Mouse (Mus musculus) MEL (cell line): ENCODE results near the gene Rundc1. TPM values are rescaled to one million over a fixed set of nuclear protein-coding genes. Genes with fewer than 3 reads are reported as not detected.
A peak's percentile ranks its signal among the peaks of the same experiment; 100 is the strongest.

ENCODE experiments used
- DNase-seq: peaks from one replicate; pipeline ENCODE4 v3.0.0; 2011; ENCODE audit warnings: low read depth, low spot score
- H3K27ac ChIP-seq: 2 replicates; pipeline ENCODE4 v1.5.1; 2012; ENCODE audit warnings: low read depth, mild to moderate bottlenecking, control low read depth, low read length, moderate library complexity; ENCODE audit not compliant: control insufficient read depth
- H3K27me3 ChIP-seq, 2 experiments: fragments of 150-350 bp in 1 of 2; sonication (generic) in 1 of 2; 2 replicates each; pipeline ENCODE4 v1.6.1; 2012; ENCODE audit warnings: low read length in 2 of 2, mild to moderate bottlenecking in 2 of 2, improper control_type of control experiment in 1 of 2, moderate library complexity in 1 of 2; ENCODE audit not compliant: insufficient read depth in 2 of 2, control insufficient read depth in 1 of 2
- H3K36me3 ChIP-seq, 2 experiments: 2 replicates each; pipeline ENCODE4 v1.6.1; 2012 to 2014; ENCODE audit warnings: low read length in 2 of 2, improper control_type of control experiment in 1 of 2, inconsistent platforms in 1 of 2, mild to moderate bottlenecking in 1 of 2; ENCODE audit not compliant: insufficient read depth in 2 of 2, control insufficient read depth in 1 of 2
- H3K4me1 ChIP-seq, 2 experiments: fragments of 150-350 bp in 1 of 2; sonication (generic) in 1 of 2; 2 replicates each; pipeline ENCODE4 v1.6.1; 2012; ENCODE audit warnings: low read length in 2 of 2, improper control_type of control experiment in 1 of 2, mild to moderate bottlenecking in 1 of 2; ENCODE audit not compliant: insufficient read depth in 2 of 2, control insufficient read depth in 1 of 2
- H3K4me3 ChIP-seq, 2 experiments: fragments of 150-350 bp in 1 of 2; sonication (generic) in 1 of 2; 2 replicates each; pipeline ENCODE4 v1.5.1; 2012; ENCODE audit warnings: low read depth in 2 of 2, low read length in 2 of 2, mild to moderate bottlenecking in 2 of 2, moderate library complexity in 2 of 2, control low read depth in 1 of 2, improper control_type of control experiment in 1 of 2; ENCODE audit not compliant: control insufficient read depth in 1 of 2, insufficient read depth in 1 of 2
- H3K79me2 ChIP-seq: 2 replicates; pipeline ENCODE4 v1.6.1; 2012; ENCODE audit warnings: mild to moderate bottlenecking, low read length, moderate library complexity; ENCODE audit not compliant: control insufficient read depth, poor library complexity, insufficient read depth
- H3K9ac ChIP-seq: 2 replicates; pipeline ENCODE4 v1.6.1; 2012; ENCODE audit warnings: low read depth, mild to moderate bottlenecking, control low read depth, low read length, moderate library complexity; ENCODE audit not compliant: control insufficient read depth, poor library complexity, severe bottlenecking
- H3K9me3 ChIP-seq: fragments of 150-350 bp; sonication (generic); replicated peaks from 2 replicates; pipeline ENCODE4 v1.6.1; 2012; ENCODE audit warnings: mild to moderate bottlenecking, low read length, improper control_type of control experiment, moderate library complexity; ENCODE audit not compliant: insufficient read depth
- BHLHE40 ChIP-seq: IDR thresholded peaks from 2 replicates; pipeline ENCODE4 v1.6.1; 2012; ENCODE audit warnings: low read depth, mild to moderate bottlenecking, inconsistent platforms, low read length, improper control_type of control experiment, borderline replicate concordance
- CHD1 ChIP-seq: IDR thresholded peaks from 2 replicates; pipeline ENCODE4 v1.6.1; 2012; ENCODE audit warnings: low read depth, mild to moderate bottlenecking, inconsistent platforms, low read length, improper control_type of control experiment
- CHD2 ChIP-seq: IDR thresholded peaks from 2 replicates; pipeline ENCODE4 v1.6.1; 2011; ENCODE audit warnings: low read length, improper control_type of control experiment
- CTCF ChIP-seq, 3 experiments: IDR thresholded peaks in 2 of 3; conservative IDR thresholded peaks in 1 of 3; 2 replicates each; pipeline ENCODE4 v1.5.1; 2011 to 2012; ENCODE audit warnings: low read length in 3 of 3, low read depth in 2 of 3, mild to moderate bottlenecking in 2 of 3, improper control_type of control experiment in 1 of 3, inconsistent platforms in 1 of 3, mixed read lengths in 1 of 3, moderate library complexity in 1 of 3; ENCODE audit not compliant: control insufficient read depth in 1 of 3, insufficient read depth in 1 of 3, poor library complexity in 1 of 3, severe bottlenecking in 1 of 3
- ELF1 ChIP-seq: IDR thresholded peaks from 2 replicates; pipeline ENCODE4 v1.6.1; 2014; ENCODE audit warnings: low read depth, mild to moderate bottlenecking, inconsistent platforms, low read length, improper control_type of control experiment, moderate library complexity
- EP300 ChIP-seq, 2 experiments: IDR thresholded peaks; 2 replicates each; pipeline ENCODE4 v1.6.1; 2011; ENCODE audit warnings: improper control_type of control experiment in 2 of 2, low read length in 2 of 2, low read depth in 1 of 2, mild to moderate bottlenecking in 1 of 2
- ETS1 ChIP-seq: IDR thresholded peaks from 2 replicates; pipeline ENCODE4 v1.6.1; 2012; ENCODE audit warnings: low read depth, mild to moderate bottlenecking, inconsistent platforms, low read length, improper control_type of control experiment, moderate library complexity
- GABPA ChIP-seq: IDR thresholded peaks from 2 replicates; pipeline ENCODE4 v1.6.1; 2012; ENCODE audit warnings: low read depth, mild to moderate bottlenecking, inconsistent platforms, low read length, improper control_type of control experiment, moderate library complexity
- GATA1 ChIP-seq: IDR thresholded peaks from 2 replicates; pipeline ENCODE4 v1.6.1; 2011; ENCODE audit warnings: low read depth, low read length, improper control_type of control experiment
- HCFC1 ChIP-seq: IDR thresholded peaks from 2 replicates; pipeline ENCODE4 v1.6.1; 2012; ENCODE audit warnings: low read depth, mild to moderate bottlenecking, inconsistent platforms, low read length, improper control_type of control experiment, moderate library complexity
- JUND ChIP-seq: IDR thresholded peaks from 2 replicates; pipeline ENCODE4 v1.6.1; 2011; ENCODE audit warnings: low read depth, mild to moderate bottlenecking, improper control_type of control experiment, low read length
- KAT2A ChIP-seq: conservative IDR thresholded peaks from 2 replicates; pipeline ENCODE4 v1.6.1; 2012; ENCODE audit warnings: low read depth, low read length, improper control_type of control experiment, inconsistent platforms
- MAFK ChIP-seq: IDR thresholded peaks from 2 replicates; pipeline ENCODE4 v1.6.1; 2011; ENCODE audit warnings: low read depth, mild to moderate bottlenecking, low read length, improper control_type of control experiment, borderline replicate concordance
- MAX ChIP-seq: IDR thresholded peaks from 2 replicates; pipeline ENCODE4 v1.6.1; 2011; ENCODE audit warnings: low read length, improper control_type of control experiment
- MAZ ChIP-seq: IDR thresholded peaks from 2 replicates; pipeline ENCODE4 v1.6.1; 2012; ENCODE audit warnings: low read depth, mild to moderate bottlenecking, inconsistent platforms, low read length, improper control_type of control experiment
- MEF2A ChIP-seq: IDR thresholded peaks from 2 replicates; pipeline ENCODE4 v1.6.1; 2014; ENCODE audit warnings: low read depth, mild to moderate bottlenecking, inconsistent platforms, low read length, improper control_type of control experiment; ENCODE audit not compliant: poor library complexity, insufficient replicate concordance, severe bottlenecking; ENCODE audit errors: extremely low read depth
- MYB ChIP-seq: IDR thresholded peaks from 2 replicates; pipeline ENCODE4 v1.6.1; 2011; ENCODE audit warnings: mild to moderate bottlenecking, low read depth, low read length, improper control_type of control experiment
- MYC ChIP-seq: IDR thresholded peaks from 2 replicates; pipeline ENCODE4 v1.6.1; 2011; ENCODE audit warnings: low read depth, mild to moderate bottlenecking, low read length, improper control_type of control experiment, moderate library complexity
- NELFE ChIP-seq: IDR thresholded peaks from 2 replicates; pipeline ENCODE4 v1.6.1; 2011; ENCODE audit warnings: low read depth, low read length, improper control_type of control experiment
- NRF1 ChIP-seq: IDR thresholded peaks from 2 replicates; pipeline ENCODE4 v1.6.1; 2014; ENCODE audit warnings: low read depth, mild to moderate bottlenecking, inconsistent platforms, low read length, improper control_type of control experiment, moderate library complexity; ENCODE audit not compliant: poor library complexity, insufficient read depth, severe bottlenecking
- POLR2A ChIP-seq, 2 experiments: IDR thresholded peaks; 2 replicates each; pipeline ENCODE4 v1.6.1; 2011 to 2012; ENCODE audit warnings: low read length in 2 of 2, mild to moderate bottlenecking in 2 of 2, control low read depth in 1 of 2, improper control_type of control experiment in 1 of 2, low read depth in 1 of 2, moderate library complexity in 1 of 2; ENCODE audit not compliant: control insufficient read depth in 1 of 2, insufficient read depth in 1 of 2, poor library complexity in 1 of 2
- POLR2AphosphoS2 ChIP-seq: IDR thresholded peaks from 2 replicates; pipeline ENCODE4 v1.6.1; 2011; ENCODE audit warnings: low read length, improper control_type of control experiment
- RAD21 ChIP-seq: IDR thresholded peaks from 2 replicates; pipeline ENCODE4 v1.6.1; 2011; ENCODE audit warnings: mild to moderate bottlenecking, low read depth, low read length, improper control_type of control experiment
- RCOR1 ChIP-seq: IDR thresholded peaks from 2 replicates; pipeline ENCODE4 v1.6.1; 2012; ENCODE audit warnings: low read depth, mild to moderate bottlenecking, inconsistent platforms, low read length, improper control_type of control experiment
- SIN3A ChIP-seq: IDR thresholded peaks from 2 replicates; pipeline ENCODE4 v1.6.1; 2012; ENCODE audit warnings: low read length, improper control_type of control experiment, inconsistent platforms
- SMC3 ChIP-seq: IDR thresholded peaks from 2 replicates; pipeline ENCODE4 v1.6.1; 2011; ENCODE audit warnings: low read depth, low read length, improper control_type of control experiment
- TBP ChIP-seq: IDR thresholded peaks from 2 replicates; pipeline ENCODE4 v1.8.0; 2011; ENCODE audit warnings: low read depth, low read length, improper control_type of control experiment
- TCF12 ChIP-seq: IDR thresholded peaks from 2 replicates; pipeline ENCODE4 v1.6.1; 2014; ENCODE audit warnings: low read depth, mild to moderate bottlenecking, inconsistent platforms, low read length, improper control_type of control experiment, moderate library complexity
- UBTF ChIP-seq: IDR thresholded peaks from 2 replicates; pipeline ENCODE4 v1.6.1; 2012; ENCODE audit warnings: low read depth, mild to moderate bottlenecking, inconsistent platforms, low read length, improper control_type of control experiment, moderate library complexity, borderline replicate concordance; ENCODE audit not compliant: insufficient read depth
- USF1 ChIP-seq: IDR thresholded peaks from 2 replicates; pipeline ENCODE4 v1.6.1; 2014; ENCODE audit warnings: low read depth, mild to moderate bottlenecking, inconsistent platforms, low read length, improper control_type of control experiment, moderate library complexity
- USF2 ChIP-seq, 2 experiments: IDR thresholded peaks; 2 replicates each; pipeline ENCODE4 v1.6.1; 2011 to 2012; ENCODE audit warnings: improper control_type of control experiment in 2 of 2, low read length in 2 of 2, borderline replicate concordance in 1 of 2, inconsistent platforms in 1 of 2, low read depth in 1 of 2, mild to moderate bottlenecking in 1 of 2; ENCODE audit not compliant: insufficient read depth in 1 of 2
- ZC3H11A ChIP-seq: IDR thresholded peaks from 2 replicates; pipeline ENCODE4 v1.6.1; 2012; ENCODE audit warnings: low read depth, mild to moderate bottlenecking, inconsistent platforms, low read length, improper control_type of control experiment
- ZKSCAN1 ChIP-seq: IDR thresholded peaks from 2 replicates; pipeline ENCODE4 v1.6.1; 2012; ENCODE audit warnings: low read depth, mild to moderate bottlenecking, inconsistent platforms, low read length, improper control_type of control experiment, moderate library complexity
- ZMIZ1 ChIP-seq: IDR thresholded peaks from 2 replicates; pipeline ENCODE4 v1.6.1; 2012; ENCODE audit warnings: low read depth, mild to moderate bottlenecking, inconsistent platforms, low read length, improper control_type of control experiment, moderate library complexity
- ZNF384 ChIP-seq: IDR thresholded peaks from 2 replicates; pipeline ENCODE4 v1.6.1; 2012; ENCODE audit warnings: low read depth, mild to moderate bottlenecking, inconsistent platforms, low read length, improper control_type of control experiment
- polyA plus RNA-seq, 2 experiments: library from polyadenylated mRNA; stranded (reverse) in 1 of 2; unstranded in 1 of 2; fragments of >175 nt in 1 of 2; fragments of >200 nt in 1 of 2; gene quantifications; 2 replicates each; pipeline versions ENCODE4 v1.2.1 to v1.2.4; 2012; ENCODE audit warnings: low replicate concordance in 2 of 2, low read depth in 1 of 2; ENCODE audit not compliant: insufficient read length in 2 of 2, insufficient read depth in 1 of 2, missing spikeins in 1 of 2
- total RNA-seq: library from RNA; depleted of rRNA; stranded (reverse); fragments of 300-350 nt; gene quantifications from 2 replicates; pipeline ENCODE4 v1.2.3, GENCODE M21; 2012

Gene Rundc1
- total and polyA plus RNA-seq, 3 experiments, result 9.2 to 13.1 TPM; not detected in 1

- TF ChIP-seq MEF2A (no peak), MYB (no peak), TBP (0 out of 2 replicates have a peak, but pooled peaks have one; percentile 23), ETS1 (no peak), RAD21 (peak; percentile 96), USF2 (IDR thresholded peaks at IDR 0.05; ENCODE audit: borderline replicate concordance in 1 of 2, insufficient read depth in 1 of 2, low read depth in 1 of 2, low read length in 2 of 2) (no peak), TCF12 (no peak), GATA1 (no peak), MAFK (no peak), MYC (no peak), BHLHE40 (no peak; the same call in 1 of the 2 replicates), ZC3H11A (peak; percentile 95), NELFE (no peak), ELF1 (no peak), MAZ (no peak), SMC3 (peak; percentile 96), CHD2 (no peak)
These were observed 29.8 kb upstream of the Rundc1 start (continued) for GRCm38 (mm10) chr11:101395110-101395509.

GRCm38 (mm10) chr11:101415306-101415705 lies 9.6 kb upstream of the Rundc1 start:
- DNase-seq, result peak; percentile 57
- H3K4me1 ChIP-seq, result peaks cover 8 to 11% of the 10 kb centered on the region in 2 experiments
- H3K9me3 ChIP-seq, result no peaks in the 10 kb centered on the region
- H3K36me3 ChIP-seq, result peaks cover 4 to 17% of the 10 kb centered on the region in 2 experiments
- no peak overlapping the region for H3K9ac ChIP-seq
- no peaks in the 10 kb centered on the region for H3K27me3 ChIP-seq
- peaks cover 12% of the 10 kb centered on the region for H3K79me2 ChIP-seq
- H3K27ac ChIP-seq, result no peak overlapping the region
- no peak overlapping the region for H3K4me3 ChIP-seq
- TF ChIP-seq ETS1 (no peak), BHLHE40 (no peak), NRF1 (no peak), POLR2AphosphoS2 (no peak), MAZ (no peak), HCFC1 (no peak), ZKSCAN1 (no peak), CHD1 (no peak), POLR2A (IDR thresholded peaks at IDR 0.05; ENCODE audit: control insufficient read depth in 1 of 2, insufficient read depth in 1 of 2, low read depth in 1 of 2, low read length in 2 of 2, poor library complexity in 1 of 2) (no peak), TCF12 (no peak), CTCF (IDR thresholded peaks at IDR 0.05 in 2 of 3, conservative IDR thresholded peaks at IDR 0.05 in 1 of 3; ENCODE audit: control insufficient read depth in 1 of 3, insufficient read depth in 1 of 3, low read depth in 2 of 3, low read length in 3 of 3, poor library complexity in 1 of 3, severe bottlenecking in 1 of 3) (peak in 1 of 3 experiments; percentile 44; a peak in 2 of 6 replicates), RCOR1 (no peak), USF1 (no peak), MAX (no peak), TBP (peak; percentile 60), CHD2 (no peak), GABPA (no peak), EP300 (IDR thresholded peaks at IDR 0.05; ENCODE audit: low read depth in 1 of 2, low read length in 2 of 2) (no peak), MYB (no peak), ZNF384 (no peak), UBTF (no peak), SIN3A (no peak), KAT2A (no peak), MEF2A (no peak), JUND (no peak), ZMIZ1 (no peak)
